ENCODE assay signal across 8 mouse cellular contexts in the genomic region with DNA sequence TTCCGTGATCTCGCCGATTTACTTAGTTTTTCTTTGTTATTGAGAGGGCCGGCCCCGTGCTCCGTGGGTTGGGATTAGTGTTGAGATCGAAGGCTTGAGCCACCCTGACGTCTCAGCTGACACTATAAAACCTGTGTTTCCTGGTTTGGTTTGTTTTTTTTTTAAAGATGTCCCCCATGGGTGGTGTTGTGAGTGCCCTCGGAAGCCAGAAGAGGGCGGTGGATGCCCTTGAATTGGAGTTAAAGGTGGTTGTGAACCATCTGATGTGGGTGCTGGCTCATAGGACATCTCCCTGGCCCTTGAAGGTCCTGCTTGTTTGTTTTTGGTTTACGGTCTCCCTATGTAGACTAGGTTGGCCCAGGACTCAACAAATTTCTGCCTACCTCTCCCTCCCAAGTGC. TPM values are rescaled to one million over a fixed set of nuclear protein-coding genes. Genes with fewer than 3 reads are reported as not detected.
DNase-seq lines count a peak whose midpoint lies in the region; ATAC-seq and TF ChIP-seq lines count a peak whose summit lies in the region.

No protein-coding gene starts in this region.

- no peaks in the 10 kb centered on the region for H3K27me3 ChIP-seq in hindbrain, embryonic 11.5 days (ENCODE audit: control insufficient read depth, insufficient read depth, low read length)
- no peaks in the 10 kb centered on the region for H3K27me3 ChIP-seq in midbrain, embryonic 12.5 days

- H3K27ac ChIP-seq in layer of hippocampus, adult 2 months, result peak overlapping the region; percentile 98
- H3K27ac ChIP-seq in hindbrain, embryonic 11.5 days (ENCODE audit: low read depth, low read length), result peak overlapping the region; percentile 78
- peak overlapping the region; percentile 95 for H3K27ac ChIP-seq in midbrain, embryonic 12.5 days (replicated peaks)

- H3K4me2 ChIP-seq in hindbrain, embryonic 11.5 days (replicated peaks; ENCODE audit: low read depth, low read length), result peak overlapping the region; percentile 79
- peak overlapping the region; percentile 94 for H3K4me2 ChIP-seq in midbrain, embryonic 12.5 days (replicated peaks)

- peaks cover 6% of the 10 kb centered on the region for H3K4me1 ChIP-seq in hindbrain, embryonic 11.5 days (replicated peaks; ENCODE audit: control insufficient read depth, insufficient read depth, low read length)
- peaks cover 22% of the 10 kb centered on the region for H3K4me1 ChIP-seq in midbrain, embryonic 12.5 days

- peak overlapping the region; percentile 88 for H3K4me3 ChIP-seq in layer of hippocampus, adult 2 months
- H3K4me3 ChIP-seq in hindbrain, embryonic 11.5 days (ENCODE audit: low read depth, low read length), result peak overlapping the region; percentile 90
- peak overlapping the region; percentile 97 for H3K4me3 ChIP-seq in midbrain, embryonic 12.5 days

- ATAC-seq in hindbrain, embryonic 11.5 days (ENCODE audit: low FRiP score), result no peak
- ATAC-seq in midbrain, embryonic 12.5 days (ENCODE audit: low FRiP score, low read depth), result no peak

- intact Hi-C loops in gastrocnemius, postnatal 14 days (cut with DNase I; ENCODE audit: low total_unique reads), result no loop called here

- DNase-seq in layer of hippocampus, adult 2 months (ENCODE audit: low spot score in 2 of 2), result no peak
- no peak for DNase-seq in layer of hippocampus, adult 18-20 months (ENCODE audit: low spot score in 2 of 2)
- DNase-seq in ZHBTc4 (ENCODE audit: low read depth, low spot score), result peak; percentile 73
- no peak for DNase-seq in hindbrain, embryonic 11.5 days (ENCODE audit: low spot score)
- DNase-seq in retina, embryonic 14.5 days (ENCODE audit: low spot score), result no peak
- no peak for DNase-seq in gastrocnemius, postnatal 14 days
- DNase-seq in thymus, postnatal 10 days (ENCODE audit: low spot score in 2 of 2), result no peak

- peak overlapping the region; percentile 86 for H3K9ac ChIP-seq in hindbrain, embryonic 11.5 days (ENCODE audit: low read depth, low read length)
- H3K9ac ChIP-seq in midbrain, embryonic 12.5 days (replicated peaks), result peak overlapping the region; percentile 85

- WGBS in hindbrain, embryonic 11.5 days, result 11% methylated on average over 11 of the region's 11 CpGs
- 12% methylated on average over 11 of the region's 11 CpGs for WGBS in midbrain, embryonic 12.5 days

- peak; percentile 53 for TF ChIP-seq CTCF in layer of hippocampus, adult 2 months (conservative IDR thresholded peaks at IDR 0.05)

- H3K36me3 ChIP-seq in hindbrain, embryonic 11.5 days (ENCODE audit: control insufficient read depth, insufficient read depth, low read length), result peaks cover 10% of the 10 kb centered on the region; the same call in 1 of the 2 replicates
- peaks cover 64% of the 10 kb centered on the region for H3K36me3 ChIP-seq in midbrain, embryonic 12.5 days

- H3K9me3 ChIP-seq in hindbrain, embryonic 11.5 days (ENCODE audit: control insufficient read depth, low read length), result no peaks in the 10 kb centered on the region
- no peaks in the 10 kb centered on the region for H3K9me3 ChIP-seq in midbrain, embryonic 12.5 days

RNA-seq across cellular contexts. Expression of a gene that starts 0.5 kb away (rescaled TPM):
- total RNA-seq in layer of hippocampus, adult 2 months (2021), result 10 to 100 TPM; 81.0 to 86.2 TPM
- total RNA-seq in layer of hippocampus, adult 18-20 months (2021), result 10 to 100 TPM; 80.7 to 87.6 TPM
- 392 and 442 TPM in 2 replicates for polyA plus RNA-seq in hindbrain, embryonic 11.5 days (2014; fragmentation: Nextera tagmentation; extraction: Ambion mirVana)
- 392 and 402 TPM in 2 replicates for polyA plus RNA-seq in midbrain, embryonic 12.5 days (2016; fragmentation: Nextera tagmentation; extraction: Ambion mirVana)
- total RNA-seq in gastrocnemius, postnatal 14 days (2021), result 100 to 1,000 TPM; 123 to 126 TPM

RNA-seq across cellular contexts. Expression of a gene that starts 0.9 kb away (rescaled TPM):
- total RNA-seq in layer of hippocampus, adult 2 months (2021), result 10 to 100 TPM; 21.4 to 22.5 TPM
- 10 to 100 TPM; 20.2 to 22.0 TPM for total RNA-seq in layer of hippocampus, adult 18-20 months (2021)
- 73.6 and 76.6 TPM in 2 replicates for polyA plus RNA-seq in hindbrain, embryonic 11.5 days (2014; fragmentation: Nextera tagmentation; extraction: Ambion mirVana)
- polyA plus RNA-seq in midbrain, embryonic 12.5 days (2016; fragmentation: Nextera tagmentation; extraction: Ambion mirVana), result 75.9 and 79.9 TPM in 2 replicates
- total RNA-seq in gastrocnemius, postnatal 14 days (2021), result 10 to 100 TPM; 11.4 to 13.1 TPM

RNA-seq across cellular contexts. Expression of a gene that starts 18.1 kb away (rescaled TPM):
- 1 to 10 TPM; 4.6 to 5.9 TPM for total RNA-seq in layer of hippocampus, adult 2 months (2021)
- total RNA-seq in layer of hippocampus, adult 18-20 months (2021), result 10 to 100 TPM in 1 of 2 experiments, 1 to 10 TPM in 1; 8.6 to 10.4 TPM
- 1.7 and 2.3 TPM in 2 replicates for polyA plus RNA-seq in hindbrain, embryonic 11.5 days (2014; fragmentation: Nextera tagmentation; extraction: Ambion mirVana)
- 0.87 and 2.2 TPM in 2 replicates for polyA plus RNA-seq in midbrain, embryonic 12.5 days (2016; fragmentation: Nextera tagmentation; extraction: Ambion mirVana)
- total RNA-seq in gastrocnemius, postnatal 14 days (2021), result 1 to 10 TPM; 7.1 to 7.4 TPM

RNA-seq across cellular contexts. Expression of a gene that starts 21.0 kb away (rescaled TPM):
- 100 to 1,000 TPM; 113 to 125 TPM for total RNA-seq in layer of hippocampus, adult 2 months (2021)
- total RNA-seq in layer of hippocampus, adult 18-20 months (2021), result 100 to 1,000 TPM in 1 of 2 experiments, 10 to 100 TPM in 1; 96.9 to 117 TPM
- polyA plus RNA-seq in hindbrain, embryonic 11.5 days (2014; fragmentation: Nextera tagmentation; extraction: Ambion mirVana), result 75.2 and 79.2 TPM in 2 replicates
- polyA plus RNA-seq in midbrain, embryonic 12.5 days (2016; fragmentation: Nextera tagmentation; extraction: Ambion mirVana), result 115 and 118 TPM in 2 replicates
- 10 to 100 TPM; 28.0 to 39.0 TPM for total RNA-seq in gastrocnemius, postnatal 14 days (2021)

RNA-seq across cellular contexts. Expression of a gene that starts 31.9 kb away (rescaled TPM):
- total RNA-seq in layer of hippocampus, adult 2 months (2021), result not detected
- total RNA-seq in layer of hippocampus, adult 18-20 months (2021), result not detected
- polyA plus RNA-seq in hindbrain, embryonic 11.5 days (2014; fragmentation: Nextera tagmentation; extraction: Ambion mirVana), result not detected in 2 replicates
- not detected in 2 replicates for polyA plus RNA-seq in midbrain, embryonic 12.5 days (2016; fragmentation: Nextera tagmentation; extraction: Ambion mirVana)
- total RNA-seq in gastrocnemius, postnatal 14 days (2021), result not detected
